Mouse (Mus musculus): Measurements from ENCODE around the gene Lta. TPM values are rescaled to one million over a fixed set of nuclear protein-coding genes. Genes with fewer than 3 reads are reported as not detected.
A peak's percentile ranks its signal among the peaks of the same experiment; 100 is the strongest.

Lta gene
- polyA plus RNA-seq, 1 experiment = 0.27 TPM

DNA sequence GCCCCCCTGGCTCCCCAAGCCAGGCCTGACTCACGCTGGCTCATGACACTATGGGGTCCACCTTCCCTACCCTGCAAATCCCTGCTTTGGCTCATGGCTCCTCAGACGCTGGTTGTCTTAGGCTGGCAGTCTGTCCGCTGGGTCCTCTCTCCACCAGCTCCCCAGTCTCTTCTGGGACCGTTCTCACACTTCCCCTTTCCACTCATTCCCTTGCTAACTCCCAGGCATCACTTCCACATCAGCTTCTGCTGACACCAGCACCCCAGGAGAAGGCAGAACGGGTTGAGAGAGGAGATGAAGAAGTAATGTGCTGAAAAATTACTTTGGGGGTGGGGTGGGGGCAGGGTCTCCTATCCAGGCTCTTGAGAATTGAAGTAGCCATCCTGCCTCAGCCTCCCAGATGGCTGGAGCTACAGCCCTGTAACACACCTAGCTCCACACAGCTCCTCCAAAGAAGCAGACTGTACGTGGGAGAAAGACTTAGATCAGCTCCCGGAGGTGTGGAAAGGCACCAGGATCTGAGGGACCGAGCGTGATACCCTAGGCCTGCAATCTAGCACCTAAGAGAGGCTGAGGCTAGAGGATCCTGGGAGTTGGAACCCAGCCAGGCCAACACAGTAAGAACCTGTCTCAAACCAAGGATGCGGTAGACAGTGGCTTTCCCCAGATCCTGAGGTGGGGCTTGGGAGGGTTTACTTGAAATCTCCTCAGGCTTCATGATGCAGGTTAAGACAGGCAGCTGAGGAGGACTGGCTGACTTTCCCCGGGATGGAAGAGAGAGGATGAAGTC is 32.5 kb downstream of the Lta start:
- DNase-seq (ENCODE audit: low read depth) = no peak
- TF ChIP-seq POLR2A (IDR thresholded peaks at IDR 0.05; ENCODE audit: borderline replicate concordance, extremely low read depth, insufficient read depth, insufficient read length, poor library complexity, severe bottlenecking) (no peak), CTCF (IDR thresholded peaks at IDR 0.05; ENCODE audit: borderline replicate concordance, extremely low read depth, insufficient read depth, insufficient read length) (no peak)

DNA sequence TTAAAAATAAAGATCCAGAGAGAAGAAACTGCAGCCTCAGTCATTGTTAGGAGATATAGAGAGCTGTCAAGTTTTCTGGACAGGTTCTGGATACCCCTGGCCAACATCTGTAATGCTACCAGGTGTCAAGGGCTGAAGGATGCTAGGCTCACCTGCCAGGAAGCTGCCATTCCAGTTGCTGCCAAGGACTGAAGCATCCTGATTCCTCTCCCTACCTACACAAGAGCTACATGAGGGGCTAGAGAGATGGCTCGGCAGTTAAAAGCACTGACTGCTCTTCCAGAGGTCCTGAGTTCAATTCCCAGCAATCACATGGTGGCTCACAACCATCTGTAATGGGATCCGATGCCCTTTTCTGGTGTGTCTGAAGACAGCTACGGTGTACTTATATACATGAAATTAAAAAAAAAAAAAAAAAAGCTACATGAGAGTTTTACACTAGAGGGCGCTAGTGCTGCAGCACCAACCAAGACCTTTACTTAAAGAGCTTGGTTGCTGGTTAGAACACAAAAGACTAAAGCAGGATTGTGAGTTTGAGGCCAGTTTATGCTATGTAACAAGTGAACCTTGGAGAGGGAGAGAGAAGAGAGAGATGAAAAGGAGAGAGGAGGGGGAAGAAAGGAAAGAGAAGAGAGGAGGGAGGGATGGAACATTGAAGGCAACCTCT is 36.5 kb downstream of the Lta start:
- peak; percentile 91 for DNase-seq (ENCODE audit: low read depth)

DNA sequence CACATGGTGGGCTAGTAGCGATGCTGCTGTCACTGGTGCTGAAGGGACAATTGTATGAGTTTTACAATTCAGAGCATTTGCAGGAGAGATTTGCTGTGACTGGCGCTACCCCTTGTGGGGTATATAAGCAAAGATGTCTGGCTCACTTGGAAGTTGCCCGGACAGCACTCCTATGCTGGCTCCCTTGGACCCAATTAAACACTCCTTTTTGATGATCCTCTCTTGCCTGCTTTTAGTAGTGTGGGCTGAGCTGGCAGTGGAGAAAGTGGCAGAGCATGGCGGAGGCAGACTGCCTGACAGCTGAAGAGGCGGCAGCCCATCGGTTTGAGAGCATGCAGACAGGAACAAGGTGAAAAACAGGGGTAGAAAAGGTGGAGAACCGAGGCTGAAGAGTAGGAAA is 37.4 kb downstream of the Lta start:
- TF ChIP-seq CTCF (IDR thresholded peaks at IDR 0.05; ENCODE audit: borderline replicate concordance, extremely low read depth, insufficient read depth, insufficient read length) (no peak), POLR2A (IDR thresholded peaks at IDR 0.05; ENCODE audit: borderline replicate concordance, extremely low read depth, insufficient read depth, insufficient read length, poor library complexity, severe bottlenecking) (no peak)
- DNase-seq (ENCODE audit: low read depth) = no peak

More for the DNA sequence above, 36.5 kb downstream of the Lta start:
- TF ChIP-seq CTCF (IDR thresholded peaks at IDR 0.05; ENCODE audit: borderline replicate concordance, extremely low read depth, insufficient read depth, insufficient read length) (peak; percentile 58; the same call in 1 of the 2 replicates), POLR2A (IDR thresholded peaks at IDR 0.05; ENCODE audit: borderline replicate concordance, extremely low read depth, insufficient read depth, insufficient read length, poor library complexity, severe bottlenecking) (no peak)

DNA sequence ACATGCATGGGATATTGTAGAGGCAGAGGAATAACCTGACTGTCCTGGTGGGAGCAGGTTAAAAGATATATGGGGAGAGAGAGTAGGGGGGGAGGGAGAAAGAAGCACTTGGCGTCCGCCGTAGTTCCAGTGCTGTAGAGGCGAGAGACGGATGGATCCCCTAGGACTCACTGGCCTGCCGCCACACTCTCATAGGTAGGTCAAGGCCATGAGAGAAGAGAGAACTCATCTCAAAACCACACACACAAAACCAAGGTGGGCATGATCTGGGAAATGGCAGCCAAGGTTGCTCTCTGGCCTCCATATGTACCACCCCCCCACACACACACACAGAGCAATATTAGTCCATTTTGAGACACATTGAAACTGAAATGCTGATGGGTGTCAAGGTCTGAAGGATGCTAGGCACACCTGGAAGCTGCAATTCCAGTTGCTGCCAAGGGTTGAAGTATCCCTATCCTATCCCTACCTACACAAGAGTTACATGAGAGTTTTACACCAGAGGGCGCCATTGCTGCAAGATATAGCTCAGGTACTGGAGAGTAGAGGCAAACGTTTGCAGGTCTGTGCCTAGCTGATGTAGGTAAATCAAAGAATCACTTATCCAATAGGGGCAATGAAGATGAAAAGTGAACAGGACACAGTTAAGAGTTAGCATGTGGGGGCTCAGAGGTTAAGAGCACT is 38.7 kb downstream of the Lta start:
- TF ChIP-seq CTCF (IDR thresholded peaks at IDR 0.05; ENCODE audit: borderline replicate concordance, extremely low read depth, insufficient read depth, insufficient read length) (peak; percentile 54; the same call in 1 of the 2 replicates), POLR2A (IDR thresholded peaks at IDR 0.05; ENCODE audit: borderline replicate concordance, extremely low read depth, insufficient read depth, insufficient read length, poor library complexity, severe bottlenecking) (no peak)
- DNase-seq (ENCODE audit: low read depth) = peak; percentile 89

DNA sequence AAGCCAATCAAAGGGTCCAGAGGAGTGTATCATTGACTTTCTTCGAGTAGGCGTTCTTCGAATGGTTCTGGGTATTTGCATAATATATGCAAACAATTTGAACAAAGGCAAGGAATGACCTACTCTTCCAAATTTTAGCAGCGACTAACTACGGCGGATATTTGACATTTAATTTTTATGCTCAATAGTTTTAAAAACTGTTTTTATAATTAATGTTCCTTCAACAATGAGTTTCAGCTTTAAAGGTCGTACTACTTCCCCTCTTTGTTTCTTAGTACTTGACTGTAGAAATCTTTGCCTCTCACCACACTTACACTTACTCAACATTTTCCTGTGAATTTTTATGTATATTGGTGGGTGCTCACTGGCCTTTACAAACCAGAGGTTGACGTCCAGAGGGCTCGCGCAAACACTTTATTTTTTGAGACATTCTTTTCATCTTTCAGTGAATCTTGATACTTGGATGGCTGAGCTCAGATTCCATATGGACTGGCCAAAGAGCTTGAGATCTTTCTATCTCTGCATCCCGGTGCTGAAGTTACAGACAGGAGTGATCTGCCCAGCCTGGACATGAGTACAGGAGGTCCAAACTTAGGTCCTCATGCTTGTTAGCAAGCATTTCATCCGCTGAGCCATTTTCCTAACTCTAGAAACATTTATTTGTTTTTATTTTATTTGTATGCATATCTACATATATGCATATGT is 39.5 kb downstream of the Lta start:
- TF ChIP-seq CTCF (IDR thresholded peaks at IDR 0.05; ENCODE audit: borderline replicate concordance, extremely low read depth, insufficient read depth, insufficient read length) = no peak
- TF ChIP-seq POLR2A (IDR thresholded peaks at IDR 0.05; ENCODE audit: borderline replicate concordance, extremely low read depth, insufficient read depth, insufficient read length, poor library complexity, severe bottlenecking) = no peak

DNA sequence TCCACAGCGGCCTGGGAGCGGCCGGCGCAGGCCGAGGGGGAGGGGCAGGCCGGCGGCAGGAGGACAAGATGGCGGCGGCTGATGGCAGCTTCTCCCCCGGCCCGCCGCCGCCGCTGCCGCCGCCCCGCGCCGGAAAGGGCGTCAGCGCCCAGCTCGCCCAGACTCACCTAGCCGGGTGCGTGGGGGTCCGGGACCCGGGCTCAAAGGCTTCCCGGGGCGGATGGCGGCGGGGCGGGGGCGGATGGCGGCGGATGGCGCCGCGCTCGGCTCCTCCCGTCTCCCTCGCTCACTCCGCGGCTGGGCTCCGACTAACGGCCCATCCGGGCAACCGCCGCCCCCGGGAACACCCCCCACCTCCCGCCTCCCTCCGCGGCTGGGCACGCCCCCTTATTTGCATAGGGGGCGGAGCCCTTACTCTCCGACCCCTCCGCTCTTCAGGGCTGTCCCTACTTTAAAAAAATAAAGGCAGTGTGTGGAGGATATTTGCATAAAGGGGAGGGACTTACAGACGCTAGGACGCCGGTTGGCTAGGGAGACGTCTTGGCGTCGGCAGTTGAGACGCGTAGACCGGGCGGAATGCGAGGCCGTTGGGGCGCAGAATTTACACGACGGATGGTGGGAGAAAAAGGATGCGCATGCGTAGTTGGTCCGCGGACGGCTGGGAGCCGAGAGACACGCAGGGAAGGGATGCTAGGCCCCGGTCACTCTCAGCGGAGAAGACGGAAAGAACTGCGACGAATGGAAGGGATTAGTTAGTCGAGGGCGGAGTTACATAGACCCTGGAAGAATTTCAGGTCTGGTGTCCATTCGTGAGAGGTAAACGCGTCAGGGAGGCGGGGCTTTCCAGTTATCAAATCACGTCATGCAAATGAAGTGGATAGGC is 40.3 kb downstream of the Lta start, which contains the start of gene Prrc2a:
Gene Prrc2a, minus strand, starts transcription at position 330 of the 883 bp plus-strand sequence.
- TF ChIP-seq POLR2A (IDR thresholded peaks at IDR 0.05; ENCODE audit: borderline replicate concordance, extremely low read depth, insufficient read depth, insufficient read length, poor library complexity, severe bottlenecking) (peak; percentile 96), CTCF (IDR thresholded peaks at IDR 0.05; ENCODE audit: borderline replicate concordance, extremely low read depth, insufficient read depth, insufficient read length) (no peak)
- peak; percentile 100 for DNase-seq (ENCODE audit: low read depth)

More for the DNA sequence above, 39.5 kb downstream of the Lta start:
- peak; percentile 30 for DNase-seq (ENCODE audit: low read depth)

DNA sequence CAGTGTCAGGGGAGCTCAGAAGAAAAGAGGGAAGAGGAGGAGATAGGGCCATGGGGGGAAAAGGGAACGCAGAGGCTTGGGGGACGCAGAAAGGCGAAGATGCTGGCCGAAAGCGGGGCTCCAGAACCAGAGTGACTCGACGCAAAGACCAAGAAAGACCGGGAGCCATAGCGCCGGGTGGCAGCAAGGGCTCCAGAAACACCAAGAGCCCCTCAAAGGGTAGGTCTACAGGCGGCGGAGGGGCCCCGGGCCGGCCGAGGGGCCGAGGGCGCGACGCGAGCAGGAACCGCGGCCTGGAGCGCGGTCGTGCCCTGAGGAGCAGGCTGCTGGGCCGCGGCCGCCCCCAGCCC is 41.0 kb downstream of the Lta start:
- DNase-seq (ENCODE audit: low read depth) = peak; percentile 20
- TF ChIP-seq POLR2A (IDR thresholded peaks at IDR 0.05; ENCODE audit: borderline replicate concordance, extremely low read depth, insufficient read depth, insufficient read length, poor library complexity, severe bottlenecking) = no peak
- no peak for TF ChIP-seq CTCF (IDR thresholded peaks at IDR 0.05; ENCODE audit: borderline replicate concordance, extremely low read depth, insufficient read depth, insufficient read length)

DNA sequence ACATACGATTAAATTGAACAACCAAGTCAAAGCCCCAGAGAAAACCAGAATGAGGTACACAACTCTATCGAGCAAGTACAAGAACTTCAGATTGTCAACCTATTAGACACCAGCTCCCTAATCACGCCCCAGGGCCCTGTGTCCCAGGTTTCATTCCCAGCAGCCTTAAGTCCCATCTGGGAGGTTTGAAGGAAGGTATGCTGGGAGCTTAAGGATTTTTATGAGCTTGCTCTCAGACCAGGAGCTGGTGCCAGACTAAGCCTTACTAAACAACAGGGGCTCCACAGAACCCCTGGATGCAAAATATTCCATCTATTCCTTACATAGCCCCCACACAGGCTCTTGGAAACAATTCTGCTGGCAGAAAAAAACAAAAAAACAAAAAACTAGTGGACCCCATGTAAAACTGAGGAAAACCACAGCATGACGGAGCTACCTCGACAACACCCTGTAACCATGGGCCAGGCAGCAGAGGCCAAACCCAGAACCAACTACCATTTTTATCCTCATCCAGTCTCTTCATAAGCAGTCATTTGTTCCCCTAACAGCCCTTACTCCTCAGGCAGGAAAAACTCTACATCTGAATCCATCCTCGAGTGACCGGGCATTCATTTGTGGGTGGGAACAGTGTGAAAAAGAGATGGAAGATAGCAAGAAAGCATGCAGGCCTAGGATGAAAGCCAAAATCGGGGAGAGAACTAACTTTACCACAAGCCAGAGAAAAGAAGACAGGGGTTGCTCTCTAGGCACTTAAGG is 41.6 kb downstream of the Lta start:
- peak; percentile 28 for DNase-seq (ENCODE audit: low read depth)
- TF ChIP-seq POLR2A (IDR thresholded peaks at IDR 0.05; ENCODE audit: borderline replicate concordance, extremely low read depth, insufficient read depth, insufficient read length, poor library complexity, severe bottlenecking) (no peak), CTCF (IDR thresholded peaks at IDR 0.05; ENCODE audit: borderline replicate concordance, extremely low read depth, insufficient read depth, insufficient read length) (no peak)

DNA sequence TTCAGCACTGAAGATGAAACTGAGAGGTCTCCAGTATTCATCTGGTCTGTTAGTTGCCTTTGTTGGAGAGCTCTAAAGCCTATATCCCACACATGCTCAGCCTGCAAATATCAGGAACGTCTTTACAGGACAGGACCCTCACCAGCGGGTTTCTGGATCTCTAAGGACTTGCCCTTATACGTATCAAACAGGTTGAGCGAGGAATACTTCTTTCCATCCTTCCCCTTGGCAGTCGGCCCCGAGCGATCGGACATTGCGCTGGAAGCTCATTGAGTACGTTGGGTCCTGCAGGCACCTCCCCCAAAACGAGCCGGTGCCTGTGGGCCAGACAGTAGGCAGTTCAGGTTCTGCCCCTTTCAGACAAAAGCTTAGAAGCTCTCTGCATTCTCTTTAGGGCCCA is 42.4 kb downstream of the Lta start:
- no peak for DNase-seq (ENCODE audit: low read depth)
- TF ChIP-seq CTCF (IDR thresholded peaks at IDR 0.05; ENCODE audit: borderline replicate concordance, extremely low read depth, insufficient read depth, insufficient read length) (no peak), POLR2A (IDR thresholded peaks at IDR 0.05; ENCODE audit: borderline replicate concordance, extremely low read depth, insufficient read depth, insufficient read length, poor library complexity, severe bottlenecking) (no peak)

Data from brain, embryonic 14.5 days (tissue).